8 mouse cellular contexts compared by ENCODE assay signal in the genomic region with DNA sequence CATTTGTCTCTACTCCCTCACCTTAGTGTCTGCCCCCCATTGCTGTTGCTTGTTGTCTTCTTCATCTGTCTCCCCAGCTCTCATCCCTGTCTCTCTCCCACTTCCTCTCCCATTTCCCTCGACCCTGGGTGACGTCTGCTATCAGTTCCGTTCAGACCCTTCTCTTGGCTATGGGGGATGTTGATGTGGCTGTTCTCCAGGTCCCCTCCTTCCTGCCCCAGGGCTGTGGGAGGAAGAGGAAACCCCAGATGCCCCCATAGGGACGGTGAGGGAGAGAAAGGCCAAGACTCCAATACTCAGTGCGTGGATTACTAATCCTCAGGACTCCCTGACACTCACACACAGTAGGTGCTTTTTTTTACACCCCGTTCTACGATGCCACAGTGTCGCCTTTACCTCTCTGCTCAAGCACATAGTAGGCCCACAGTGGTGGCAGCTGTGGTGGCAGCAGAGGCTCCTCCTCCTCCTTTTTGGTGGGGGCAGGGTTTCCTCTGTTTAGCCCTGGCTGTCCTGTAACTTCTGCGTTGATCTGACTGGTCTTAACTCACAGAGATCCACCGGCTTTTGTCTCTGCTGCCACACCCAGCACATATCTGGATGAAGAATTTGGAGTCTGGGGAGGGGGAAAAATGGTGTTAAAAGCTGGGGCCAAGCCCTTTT. TPM values are rescaled to one million over a fixed set of nuclear protein-coding genes. Genes with fewer than 3 reads are reported as not detected.
DNase-seq lines count a peak whose midpoint lies in the region; ATAC-seq and TF ChIP-seq lines count a peak whose summit lies in the region.
"Had no signal": no experiment of that assay in that cellular context is flagged by ENCODE, and none has a peak within 500 bp of the region (broad histone marks: within the 10 kb centered on the region; RNA-seq: fewer than 3 reads in every experiment).

No protein-coding gene starts in this region.

- WGBS in liver, embryonic 15.5 days (ENCODE audit: insufficient replicate concordance): 11% methylated on average over 10 of the region's 10 CpGs

- no peak for TF ChIP-seq CTCF in E14TG2a.4 (conservative IDR thresholded peaks at IDR 0.05; ENCODE audit: low read length)
- no peak for TF ChIP-seq CTCF in MEL (IDR thresholded peaks at IDR 0.05 in 2 of 3, conservative IDR thresholded peaks at IDR 0.05 in 1 of 3; ENCODE audit: control insufficient read depth in 1 of 3, insufficient read depth in 1 of 3, low read depth in 2 of 3, low read length in 3 of 3, poor library complexity in 1 of 3, severe bottlenecking in 1 of 3)

- peak; percentile 13; the same call in 1 of the 2 replicates for ATAC-seq in liver, embryonic 15.5 days (ENCODE audit: insufficient read depth)
- ATAC-seq: forebrain, embryonic 14.5 days had no signal

- peak overlapping the region; percentile 37 for H3K4me2 ChIP-seq in liver, embryonic 15.5 days

- TF ChIP-seq EP300 in MEL (IDR thresholded peaks at IDR 0.05; ENCODE audit: low read depth in 1 of 2, low read length in 2 of 2): peak; percentile 82 to 93

- peak; percentile 81 for DNase-seq in MEL (ENCODE audit: low read depth, low spot score)
- peak; percentile 52 to 55 for DNase-seq in heart, postnatal 14 days
- DNase-seq in embryo, embryonic 10.5 days (ENCODE audit: low spot score): no peak
- DNase-seq in layer of hippocampus, postnatal 36 days: no peak
- DNase-seq in right cerebral cortex, adult 18-20 months: no peak

- peak overlapping the region; percentile 39 for H3K9ac ChIP-seq in MEL (ENCODE audit: control insufficient read depth, low read depth, low read length, poor library complexity, severe bottlenecking)
- H3K9ac ChIP-seq in liver, embryonic 15.5 days: no peak overlapping the region

- H3K36me3 ChIP-seq in E14TG2a.4 (ENCODE audit: insufficient read depth, low read length): peaks cover 9% of the 10 kb centered on the region; the same call in 1 of the 2 replicates
- peaks cover 0 to 81% of the 10 kb centered on the region in 2 experiments; a peak in 2 of 4 replicates for H3K36me3 ChIP-seq in MEL (ENCODE audit: control insufficient read depth in 1 of 2, insufficient read depth in 2 of 2, low read length in 2 of 2)
- peaks cover 3% of the 10 kb centered on the region for H3K36me3 ChIP-seq in liver, embryonic 15.5 days (replicated peaks)

- intact Hi-C loops in heart, postnatal 14 days (cut with DNase I): loop anchor here (2.0 kb wide), 1 partner anchor 17 kb away; no protein-coding TSS in a partner anchor

- no peaks in the 10 kb centered on the region for H3K9me3 ChIP-seq in E14TG2a.4 (ENCODE audit: low read length)
- no peaks in the 10 kb centered on the region for H3K9me3 ChIP-seq in MEL (replicated peaks; ENCODE audit: insufficient read depth, low read length)
- H3K9me3 ChIP-seq in liver, embryonic 15.5 days (replicated peaks): no peaks in the 10 kb centered on the region

- TF ChIP-seq RAD21 in MEL (IDR thresholded peaks at IDR 0.05; ENCODE audit: low read depth, low read length): no peak

- TF ChIP-seq POLR2A in MEL (IDR thresholded peaks at IDR 0.05; ENCODE audit: control insufficient read depth in 1 of 2, insufficient read depth in 1 of 2, low read depth in 1 of 2, low read length in 2 of 2, poor library complexity in 1 of 2): 0 out of 4 replicates have a peak, but pooled peaks of 1 of the 2 experiments have one; percentile 37

- peaks cover 98% of the 10 kb centered on the region for H3K4me1 ChIP-seq in E14TG2a.4 (replicated peaks; ENCODE audit: low read depth, low read length)
- H3K4me1 ChIP-seq in MEL (ENCODE audit: control insufficient read depth in 1 of 2, insufficient read depth in 2 of 2, low read length in 2 of 2): peaks cover 16 to 92% of the 10 kb centered on the region in 2 experiments
- peaks cover 98% of the 10 kb centered on the region for H3K4me1 ChIP-seq in liver, embryonic 15.5 days (replicated peaks)

- peak overlapping the region; percentile 86 for H3K27ac ChIP-seq in MEL (ENCODE audit: control insufficient read depth, low read depth, low read length)
- H3K27ac ChIP-seq in liver, embryonic 15.5 days (replicated peaks): peak overlapping the region; percentile 66

- peaks cover 76% of the 10 kb centered on the region for H3K79me2 ChIP-seq in MEL (ENCODE audit: control insufficient read depth, insufficient read depth, low read length, poor library complexity)

- H3K27me3 ChIP-seq in E14TG2a.4 (ENCODE audit: insufficient read depth, low read length): no peaks in the 10 kb centered on the region
- no peaks in the 10 kb centered on the region for H3K27me3 ChIP-seq in MEL (ENCODE audit: control insufficient read depth in 1 of 2, insufficient read depth in 2 of 2, low read length in 2 of 2)
- no peaks in the 10 kb centered on the region for H3K27me3 ChIP-seq in liver, embryonic 15.5 days

- H3K4me3 ChIP-seq in E14TG2a.4 (replicated peaks; ENCODE audit: low read length): peak overlapping the region; percentile 39
- peak overlapping the region in 1 of 2 experiments; percentile 15; a peak in 1 of 4 replicates for H3K4me3 ChIP-seq in MEL (ENCODE audit: control insufficient read depth in 1 of 2, insufficient read depth in 1 of 2, low read depth in 2 of 2, low read length in 2 of 2)
- no peak overlapping the region for H3K4me3 ChIP-seq in liver, embryonic 15.5 days (replicated peaks)

TF ChIP-seq in MEL, 35 proteins besides CTCF, POLR2A, EP300 and RAD21 (continues in another document):
- TF ChIP-seq HCFC1 (IDR thresholded peaks at IDR 0.05; ENCODE audit: low read depth, low read length) (no peak), MAX (IDR thresholded peaks at IDR 0.05; ENCODE audit: low read length) (no peak), POLR2AphosphoS5 (IDR thresholded peaks at IDR 0.05; ENCODE audit: borderline replicate concordance, low read depth, low read length) (no peak), ZNF384 (IDR thresholded peaks at IDR 0.05; ENCODE audit: low read depth, low read length) (no peak), ZC3H11A (IDR thresholded peaks at IDR 0.05; ENCODE audit: low read depth, low read length) (no peak), CHD2 (IDR thresholded peaks at IDR 0.05; ENCODE audit: low read length) (no peak), MXI1 (IDR thresholded peaks at IDR 0.05; ENCODE audit: low read depth, low read length) (no peak), USF2 (IDR thresholded peaks at IDR 0.05; ENCODE audit: borderline replicate concordance in 1 of 2, insufficient read depth in 1 of 2, low read depth in 1 of 2, low read length in 2 of 2) (no peak), ETS1 (IDR thresholded peaks at IDR 0.05; ENCODE audit: low read depth, low read length) (peak; percentile 69; the same call in 1 of the 2 replicates), ELF1 (IDR thresholded peaks at IDR 0.05; ENCODE audit: low read depth, low read length) (no peak), MYC (IDR thresholded peaks at IDR 0.05; ENCODE audit: low read depth, low read length) (no peak), CHD1 (IDR thresholded peaks at IDR 0.05; ENCODE audit: low read depth, low read length) (no peak; the same call in 1 of the 2 replicates), TBP (IDR thresholded peaks at IDR 0.05; ENCODE audit: low read depth, low read length) (no peak), USF1 (IDR thresholded peaks at IDR 0.05; ENCODE audit: low read depth, low read length) (no peak), MAFK (IDR thresholded peaks at IDR 0.05; ENCODE audit: borderline replicate concordance, low read depth, low read length) (no peak), UBTF (IDR thresholded peaks at IDR 0.05; ENCODE audit: borderline replicate concordance, insufficient read depth, low read depth, low read length) (no peak), SIN3A (IDR thresholded peaks at IDR 0.05; ENCODE audit: low read length) (no peak), GATA1 (IDR thresholded peaks at IDR 0.05; ENCODE audit: low read depth, low read length) (peak; percentile 84), NELFE (IDR thresholded peaks at IDR 0.05; ENCODE audit: low read depth, low read length) (no peak)

RNA-seq across cellular contexts. Expression of a gene that starts 7.2 kb away (rescaled TPM):
- 63.1 and 86.1 TPM in 2 replicates for total RNA-seq in MEL (2012; rRNA removed)
- 10 to 100 TPM in 1 of 2 experiments, not detected in 1; 57.8 TPM for polyA plus RNA-seq in MEL (2012; ENCODE audit: insufficient read depth in 1 of 2, insufficient read length in 2 of 2, low read depth in 1 of 2, low replicate concordance in 2 of 2, missing spikeins in 1 of 2)
- total RNA-seq in heart, postnatal 14 days (2021): 10 to 100 TPM; 50.6 to 55.5 TPM
- 34.5 and 43.8 TPM in 2 replicates for polyA plus RNA-seq in liver, embryonic 15.5 days (2015; fragmentation: Nextera tagmentation; extraction: Ambion mirVana)
- total RNA-seq in layer of hippocampus, postnatal 36 days (2021): 10 to 100 TPM; 37.1 to 43.4 TPM

RNA-seq across cellular contexts. Expression of a gene that starts 28.1 kb away (rescaled TPM):
- 0.27 TPM in 1 of 2 replicates, not detected in the other for total RNA-seq in MEL (2012; rRNA removed)
- under 1 TPM in 1 of 2 experiments, not detected in 1; 0.24 TPM for polyA plus RNA-seq in MEL (2012; ENCODE audit: insufficient read depth in 1 of 2, insufficient read length in 2 of 2, low read depth in 1 of 2, low replicate concordance in 2 of 2, missing spikeins in 1 of 2)
- total RNA-seq in heart, postnatal 14 days (2021): 1 to 10 TPM; 1.4 to 1.9 TPM
- polyA plus RNA-seq in liver, embryonic 15.5 days (2015; fragmentation: Nextera tagmentation; extraction: Ambion mirVana): 0.25 and 0.40 TPM in 2 replicates
- 1 to 10 TPM; 4.9 to 6.6 TPM for total RNA-seq in layer of hippocampus, postnatal 36 days (2021)

RNA-seq across cellular contexts. Expression of a gene that starts 31.4 kb away (rescaled TPM):
- 0.29 and 0.39 TPM in 2 replicates for total RNA-seq in MEL (2012; rRNA removed)
- polyA plus RNA-seq in MEL (2012; ENCODE audit: insufficient read depth in 1 of 2, insufficient read length in 2 of 2, low read depth in 1 of 2, low replicate concordance in 2 of 2, missing spikeins in 1 of 2): under 1 TPM in 1 of 2 experiments, not detected in 1; 0.77 TPM
- 1 to 10 TPM; 7.2 to 7.8 TPM for total RNA-seq in heart, postnatal 14 days (2021)
- 0.70 and 0.85 TPM in 2 replicates for polyA plus RNA-seq in liver, embryonic 15.5 days (2015; fragmentation: Nextera tagmentation; extraction: Ambion mirVana)
- total RNA-seq in layer of hippocampus, postnatal 36 days (2021): under 1 TPM in 1 of 2 experiments, not detected in 1; 0.97 TPM

RNA-seq across cellular contexts. Expression of a gene that starts 42.5 kb away (rescaled TPM):
- 30.3 and 34.6 TPM in 2 replicates for total RNA-seq in MEL (2012; rRNA removed)
- 10 to 100 TPM in 1 of 2 experiments, not detected in 1; 44.7 TPM for polyA plus RNA-seq in MEL (2012; ENCODE audit: insufficient read depth in 1 of 2, insufficient read length in 2 of 2, low read depth in 1 of 2, low replicate concordance in 2 of 2, missing spikeins in 1 of 2)
- 10 to 100 TPM; 18.8 to 19.5 TPM for total RNA-seq in heart, postnatal 14 days (2021)
- polyA plus RNA-seq in liver, embryonic 15.5 days (2015; fragmentation: Nextera tagmentation; extraction: Ambion mirVana): 12.0 and 13.1 TPM in 2 replicates
- 10 to 100 TPM; 40.8 to 42.2 TPM for total RNA-seq in layer of hippocampus, postnatal 36 days (2021)

RNA-seq across cellular contexts. Expression of a gene that starts 59.2 kb away (rescaled TPM):
- total RNA-seq in MEL (2012; rRNA removed): 29.4 and 36.5 TPM in 2 replicates
- 10 to 100 TPM in 1 of 2 experiments, not detected in 1; 49.3 TPM for polyA plus RNA-seq in MEL (2012; ENCODE audit: insufficient read depth in 1 of 2, insufficient read length in 2 of 2, low read depth in 1 of 2, low replicate concordance in 2 of 2, missing spikeins in 1 of 2)
- 1 to 10 TPM; 8.4 to 9.4 TPM for total RNA-seq in heart, postnatal 14 days (2021)
- 13.8 and 16.4 TPM in 2 replicates for polyA plus RNA-seq in liver, embryonic 15.5 days (2015; fragmentation: Nextera tagmentation; extraction: Ambion mirVana)
- 10 to 100 TPM; 21.9 to 24.8 TPM for total RNA-seq in layer of hippocampus, postnatal 36 days (2021)

Comparison
In these comparisons a context has a peak if more than half of its experiments do, and no peak if none do; other contexts are left out.
1. DNase-seq: peak in MEL (single experiment) and heart, postnatal 14 days (2 of 2); none in embryo, embryonic 10.5 days (single experiment), layer of hippocampus, postnatal 36 days (0 of 2) and right cerebral cortex, adult 18-20 months (single experiment).